Mouse (Mus musculus) brain, embryonic 14.5 days (tissue): ENCODE results near the gene Elp5. TPM values are rescaled to one million over a fixed set of nuclear protein-coding genes. Genes with fewer than 3 reads are reported as not detected.

Experiments used
- DNase-seq: peaks from one replicate; pipeline ENCODE4 v3.0.0-alpha.2; 2011; ENCODE audit warnings: low read depth
- CTCF ChIP-seq: fragments of 200-500 bp; IDR thresholded peaks from 2 replicates; pipeline ENCODE4 v1.5.1; 2012; ENCODE audit warnings: inconsistent platforms, mild to moderate bottlenecking, moderate library complexity, borderline replicate concordance; ENCODE audit not compliant: insufficient read depth, insufficient read length; ENCODE audit errors: extremely low read depth
- POLR2A ChIP-seq: fragments of 200-500 bp; IDR thresholded peaks from 2 replicates; pipeline ENCODE4 v1.6.1; 2012; ENCODE audit warnings: mild to moderate bottlenecking, inconsistent platforms, borderline replicate concordance; ENCODE audit not compliant: poor library complexity, insufficient read depth, insufficient read length, severe bottlenecking; ENCODE audit errors: extremely low read depth
- polyA plus RNA-seq: library from polyadenylated mRNA; depleted of rRNA; stranded (reverse); fragments of >200 nt; gene quantifications from 2 replicates; pipeline ENCODE4 v1.2.3, GENCODE M21; 2012; rRNA removed

The Elp5 gene
- polyA plus RNA-seq, 1 experiment: 127 TPM

- peak; percentile 69 for TF ChIP-seq CTCF
- TF ChIP-seq POLR2A: peak; percentile 64
- DNase-seq: peak; percentile 100
These were observed 61.0 kb downstream of the Elp5 start, which contains the start of gene Eif5a for GRCm38 (mm10) chr11:69921114-69922011. Eif5a (minus strand) TSS chr11:69921958.

- TF ChIP-seq POLR2A (no peak), CTCF (no peak)
These were observed 61.9 kb downstream of the Elp5 start for GRCm38 (mm10) chr11:69920266-69921031.

GRCm38 (mm10) chr11:69919661-69920265, 62.6 kb downstream of the Elp5 start:
- TF ChIP-seq CTCF: no peak
- no peak for TF ChIP-seq POLR2A
- DNase-seq: peak; percentile 86

More at GRCm38 (mm10) chr11:69920266-69921031, 61.9 kb downstream of the Elp5 start:
- peak; percentile 37 for DNase-seq

- TF ChIP-seq CTCF: no peak
- TF ChIP-seq POLR2A: no peak
- DNase-seq: no peak
These were observed 63.3 kb downstream of the Elp5 start for GRCm38 (mm10) chr11:69919053-69919452.

Other genes starting within 250 kb of the Elp5 start
- 35.8 and 71.0 TPM in 2 replicates for gene Polr2a, start 223.9 kb downstream of the Elp5 start, polyA plus RNA-seq
- 0.68 and 1.1 TPM in 2 replicates for gene Slc35g3, start 220.5 kb downstream of the Elp5 start, polyA plus RNA-seq
- 10.0 and 12.1 TPM in 2 replicates for gene Zbtb4, start 216.6 kb downstream of the Elp5 start, polyA plus RNA-seq
- 3.0 and 4.2 TPM in 2 replicates for gene Chrnb1, start 186.6 kb downstream of the Elp5 start, polyA plus RNA-seq
- 20.4 and 20.9 TPM in 2 replicates for gene Fgf11, start 180.7 kb downstream of the Elp5 start, polyA plus RNA-seq
- 0.30 and 0.36 TPM in 2 replicates for gene Tmem102, start 176.9 kb downstream of the Elp5 start, polyA plus RNA-seq
- not detected in 2 replicates for gene Gm39566, start 167.2 kb downstream of the Elp5 start, polyA plus RNA-seq
- gene Spem2, start 164.1 kb downstream of the Elp5 start, polyA plus RNA-seq: not detected in 2 replicates
- 1.3 and 1.4 TPM in 2 replicates for gene Spem1, start 160.3 kb downstream of the Elp5 start, polyA plus RNA-seq
- gene Nlgn2, start 144.7 kb downstream of the Elp5 start, polyA plus RNA-seq: 123 and 183 TPM in 2 replicates
- 167 and 271 TPM in 2 replicates for gene Tmem256, start 144.0 kb downstream of the Elp5 start, polyA plus RNA-seq
- gene Plscr3, start 136.1 kb downstream of the Elp5 start, polyA plus RNA-seq: 86.3 and 105 TPM in 2 replicates
- gene Tnk1, start 123.8 kb downstream of the Elp5 start, polyA plus RNA-seq: 0.18 and 0.29 TPM in 2 replicates
- not detected in 2 replicates for gene Tmem95, start 104.5 kb downstream of the Elp5 start, polyA plus RNA-seq
- gene Kctd11, start 101.1 kb downstream of the Elp5 start, polyA plus RNA-seq: 1.6 and 1.9 TPM in 2 replicates
- gene Acap1, start 87.0 kb downstream of the Elp5 start, polyA plus RNA-seq: 0.59 and 0.82 TPM in 2 replicates
- gene 2810408A11Rik, start 81.5 kb downstream of the Elp5 start, polyA plus RNA-seq: 8.5 and 9.5 TPM in 2 replicates
- 118 and 129 TPM in 2 replicates for gene Neurl4, start 81.4 kb downstream of the Elp5 start, polyA plus RNA-seq
- gene Gps2, start 68.6 kb downstream of the Elp5 start, polyA plus RNA-seq: 80.8 and 109 TPM in 2 replicates
- gene Eif5a, start 60.6 kb downstream of the Elp5 start, polyA plus RNA-seq: 727 and 821 TPM in 2 replicates
- gene Ybx2, start 46.7 kb downstream of the Elp5 start, polyA plus RNA-seq: 45.0 and 67.9 TPM in 2 replicates
- gene Slc2a4, start 34.3 kb downstream of the Elp5 start, polyA plus RNA-seq: 5.2 and 12.5 TPM in 2 replicates
- 0.33 and 0.38 TPM in 2 replicates for gene Cldn7, start 17.7 kb downstream of the Elp5 start, polyA plus RNA-seq
- gene Ctdnep1, start 1.4 kb downstream of the Elp5 start, polyA plus RNA-seq: 98.1 and 110 TPM in 2 replicates
- 457 and 501 TPM in 2 replicates for gene Gabarap, start 8.6 kb upstream of the Elp5 start, polyA plus RNA-seq
- 49.2 and 54.9 TPM in 2 replicates for gene Phf23, start 13.3 kb upstream of the Elp5 start, polyA plus RNA-seq
- 36.8 and 45.7 TPM in 2 replicates for gene Dvl2, start 18.1 kb upstream of the Elp5 start, polyA plus RNA-seq
- gene Acadvl, start 32.9 kb upstream of the Elp5 start, polyA plus RNA-seq: 36.0 and 43.9 TPM in 2 replicates
- 231 and 306 TPM in 2 replicates for gene Dlg4, start 34.4 kb upstream of the Elp5 start, polyA plus RNA-seq
- gene Asgr1, start 71.6 kb upstream of the Elp5 start, polyA plus RNA-seq: 1.2 and 1.8 TPM in 2 replicates
- 0.09 TPM in 1 of 2 replicates, not detected in the other for gene Asgr2, start 110.1 kb upstream of the Elp5 start, polyA plus RNA-seq
- 0.33 and 0.37 TPM in 2 replicates for gene Mgl2, start 147.8 kb upstream of the Elp5 start, polyA plus RNA-seq
- gene Clec10a, start 173.7 kb upstream of the Elp5 start, polyA plus RNA-seq: 0.60 and 0.86 TPM in 2 replicates
- 2.8 and 3.8 TPM in 2 replicates for gene Slc16a11, start 230.2 kb upstream of the Elp5 start, polyA plus RNA-seq
- 13.9 and 15.1 TPM in 2 replicates for gene Slc16a13, start 238.5 kb upstream of the Elp5 start, polyA plus RNA-seq
- 4.5 and 5.9 TPM in 2 replicates for gene Bcl6b, start 247.3 kb upstream of the Elp5 start, polyA plus RNA-seq